Mouse (Mus musculus) megakaryocyte, embryonic 14.5 days (primary cell): ENCODE measurements around the gene Nlrp1b.

Experiments used
- FLI1 ChIP-seq: IDR thresholded peaks from 2 replicates; pipeline ENCODE4 v1.6.1; 2012; ENCODE audit warnings: low read length, inconsistent platforms, mixed read lengths
- GATA1 ChIP-seq: IDR thresholded peaks from 3 replicates; pipeline ENCODE4 v1.6.1; 2012; ENCODE audit warnings: mixed read lengths, low read length, inconsistent platforms, borderline replicate concordance

DNA sequence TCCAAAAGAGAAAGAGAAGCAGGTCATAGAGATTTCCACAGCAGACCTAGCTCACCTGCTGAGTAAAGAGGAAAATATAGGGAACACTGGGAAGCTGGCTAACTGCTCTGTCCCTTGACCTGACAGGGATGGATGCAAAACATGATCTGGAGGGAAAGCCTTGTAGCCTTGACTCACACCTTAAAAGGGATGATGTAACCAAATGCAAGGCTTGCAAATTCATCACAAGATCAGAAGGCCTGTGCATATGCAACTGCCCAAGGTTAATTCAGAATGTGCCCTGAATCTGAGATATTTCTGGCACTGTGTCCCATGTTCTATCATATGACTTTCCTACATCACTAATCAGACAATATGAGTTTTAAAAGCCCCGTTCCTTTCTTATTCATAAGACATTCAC is 75.3 kb downstream of the Nlrp1b start:
- no peak for TF ChIP-seq FLI1
- no peak for TF ChIP-seq GATA1
